Mouse (Mus musculus): ENCODE data around the gene Nckap5. TPM values are rescaled to one million over a fixed set of nuclear protein-coding genes. Genes with fewer than 3 reads are reported as not detected.

The Nckap5 gene
- total RNA-seq, 2 experiments from 2014 or later, result 6.4 to 6.6 TPM

GRCm38 (mm10) chr1:126431594-126431993, 399.0 kb downstream of the Nckap5 start:
- peak; percentile 35 to 55 for DNase-seq
- intact Hi-C loops (cut with DNase I), result loop anchor here (5.0 to 10.0 kb wide), 5 partner anchors 293 to 1057 kb away; no protein-coding TSS in a partner anchor

- peak; percentile 20 to 40 for DNase-seq
- intact Hi-C loops (cut with DNase I), result no loop called here
Observed at GRCm38 (mm10) chr1:126411426-126411825, 419.2 kb downstream of the Nckap5 start.

GRCm38 (mm10) chr1:126407886-126408285, 422.7 kb downstream of the Nckap5 start:
- intact Hi-C loops (cut with DNase I), result loop anchor here (5.0 to 10.0 kb wide), 2 partner anchors 613 to 801 kb away; no protein-coding TSS in a partner anchor
- DNase-seq, result peak; percentile 34 to 51

GRCm38 (mm10) chr1:126405543-126405942, 425.1 kb downstream of the Nckap5 start:
- no peak for DNase-seq
- intact Hi-C loops (cut with DNase I), result loop anchor here (5.0 to 10.0 kb wide), 2 partner anchors 611 to 798 kb away; no protein-coding TSS in a partner anchor

- intact Hi-C loops (cut with DNase I), result loop anchor here (10.0 kb wide), 1 partner anchor 609 kb away; no protein-coding TSS in a partner anchor
- DNase-seq, result no peak
Observed at GRCm38 (mm10) chr1:126403970-126404369, 426.6 kb downstream of the Nckap5 start.

GRCm38 (mm10) chr1:126391204-126391603, 439.4 kb downstream of the Nckap5 start:
- intact Hi-C loops (cut with DNase I), result no loop called here
- no peak for DNase-seq

- intact Hi-C loops (cut with DNase I), result no loop called here
Observed at GRCm38 (mm10) chr1:126377339-126377980, 453.1 kb downstream of the Nckap5 start.

GRCm38 (mm10) chr1:126366736-126367135, 463.9 kb downstream of the Nckap5 start:
- intact Hi-C loops (cut with DNase I), result no loop called here

More at GRCm38 (mm10) chr1:126377339-126377980, 453.1 kb downstream of the Nckap5 start:
- DNase-seq, result no peak

GRCm38 (mm10) chr1:126364556-126364955, 466.0 kb downstream of the Nckap5 start:
- DNase-seq, result no peak
- intact Hi-C loops (cut with DNase I), result no loop called here

More at GRCm38 (mm10) chr1:126366736-126367135, 463.9 kb downstream of the Nckap5 start:
- DNase-seq, result no peak

- intact Hi-C loops (cut with DNase I), result no loop called here
Observed at GRCm38 (mm10) chr1:126360531-126361220, 469.9 kb downstream of the Nckap5 start.

GRCm38 (mm10) chr1:126360111-126360510, 470.5 kb downstream of the Nckap5 start:
- DNase-seq, result no peak
- intact Hi-C loops (cut with DNase I), result no loop called here

More at GRCm38 (mm10) chr1:126360531-126361220, 469.9 kb downstream of the Nckap5 start:
- DNase-seq, result no peak

GRCm38 (mm10) chr1:126341806-126342205, 488.8 kb downstream of the Nckap5 start:
- intact Hi-C loops (cut with DNase I), result no loop called here
- peak; percentile 16 to 33 for DNase-seq

GRCm38 (mm10) chr1:126339250-126339649, 491.3 kb downstream of the Nckap5 start:
- intact Hi-C loops (cut with DNase I), result no loop called here

GRCm38 (mm10) chr1:126334202-126334601, 496.4 kb downstream of the Nckap5 start:
- no peak for DNase-seq
- intact Hi-C loops (cut with DNase I), result no loop called here

More at GRCm38 (mm10) chr1:126339250-126339649, 491.3 kb downstream of the Nckap5 start:
- no peak for DNase-seq

GRCm38 (mm10) chr1:126332026-126332425, 498.6 kb downstream of the Nckap5 start:
- DNase-seq, result no peak
- intact Hi-C loops (cut with DNase I), result no loop called here

- intact Hi-C loops (cut with DNase I), result no loop called here
Observed at GRCm38 (mm10) chr1:126320696-126321095, 509.9 kb downstream of the Nckap5 start.

GRCm38 (mm10) chr1:126317874-126318607, 512.6 kb downstream of the Nckap5 start:
- intact Hi-C loops (cut with DNase I), result no loop called here
- DNase-seq, result no peak

More at GRCm38 (mm10) chr1:126320696-126321095, 509.9 kb downstream of the Nckap5 start:
- DNase-seq, result no peak

- no peak for DNase-seq
- intact Hi-C loops (cut with DNase I), result no loop called here
Observed at GRCm38 (mm10) chr1:126317345-126317744, 513.3 kb downstream of the Nckap5 start.

- DNase-seq, result no peak
- intact Hi-C loops (cut with DNase I), result no loop called here
Observed at GRCm38 (mm10) chr1:126316866-126317265, 513.7 kb downstream of the Nckap5 start.

- intact Hi-C loops (cut with DNase I), result no loop called here
- no peak for DNase-seq
Observed at GRCm38 (mm10) chr1:126301129-126301528, 529.5 kb downstream of the Nckap5 start.

- intact Hi-C loops (cut with DNase I), result no loop called here
- no peak for DNase-seq
Observed at GRCm38 (mm10) chr1:126264931-126265330, 565.7 kb downstream of the Nckap5 start.
